ENCODE assay signal across 8 mouse cellular contexts in the genomic region with DNA sequence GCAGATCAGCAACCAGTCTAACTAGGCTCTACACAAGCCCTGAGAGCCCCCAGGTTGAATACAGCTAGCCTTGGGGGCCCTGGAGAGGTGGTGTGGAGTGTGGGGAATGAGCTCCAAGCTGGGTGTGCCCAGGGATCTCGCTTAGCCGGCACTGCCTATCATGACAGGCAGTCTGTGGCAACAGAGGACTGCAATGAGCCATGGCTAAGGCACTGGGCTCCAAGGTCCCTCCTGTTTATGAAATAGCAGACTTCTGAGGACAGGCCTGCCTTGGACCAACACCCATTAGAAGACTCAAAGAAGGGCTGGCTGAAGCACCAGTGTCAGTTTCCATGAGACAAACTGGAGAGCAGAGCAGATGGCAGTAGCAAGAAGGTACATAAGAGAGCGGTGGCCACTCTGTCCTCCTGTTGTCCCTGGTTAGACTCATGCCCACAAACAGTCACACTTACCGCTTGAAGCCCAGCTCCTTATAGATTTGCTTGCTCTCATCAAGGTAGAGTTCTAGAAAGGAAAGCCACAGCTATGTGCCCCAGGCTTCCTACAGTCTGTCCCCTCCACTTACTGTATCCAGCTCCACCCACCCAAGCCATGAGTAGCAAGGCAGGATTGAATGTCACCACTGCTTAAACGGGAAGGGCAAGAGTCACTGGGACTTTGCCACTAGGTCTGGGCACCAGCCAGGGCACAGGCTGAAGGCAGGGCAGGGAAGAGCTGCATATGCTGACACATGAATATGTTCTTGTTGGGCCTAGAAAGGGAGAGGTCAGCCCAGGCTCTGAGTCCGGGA. TPM values are rescaled to one million over a fixed set of nuclear protein-coding genes. Genes with fewer than 3 reads are reported as not detected.
DNase-seq lines count a peak whose midpoint lies in the region; ATAC-seq and TF ChIP-seq lines count a peak whose summit lies in the region.

No protein-coding gene starts in this region.

- peak overlapping the region; percentile 49 for H3K9ac ChIP-seq in embryonic facial prominence, embryonic 11.5 days (replicated peaks; ENCODE audit: low read length)
- H3K9ac ChIP-seq in liver, embryonic 14.5 days (replicated peaks), result no peak overlapping the region

- TF ChIP-seq CTCF in left cerebral cortex, adult 2 months (IDR thresholded peaks at IDR 0.05), result no peak
- no peak for TF ChIP-seq CTCF in liver, embryonic 14.5 days (IDR thresholded peaks at IDR 0.05; ENCODE audit: low read depth)

- H3K27ac ChIP-seq in left cerebral cortex, adult 2 months, result no peak overlapping the region; the same call in 1 of the 2 replicates
- H3K27ac ChIP-seq in embryonic facial prominence, embryonic 11.5 days (replicated peaks; ENCODE audit: low read depth, low read length), result no peak overlapping the region
- no peak overlapping the region for H3K27ac ChIP-seq in liver, embryonic 14.5 days

- peak overlapping the region; percentile 63 for H3K4me3 ChIP-seq in left cerebral cortex, adult 2 months
- H3K4me3 ChIP-seq in embryonic facial prominence, embryonic 11.5 days (ENCODE audit: low read depth, low read length), result peak overlapping the region; percentile 54
- peak overlapping the region in 1 of 2 experiments; percentile 45; a peak in 2 of 4 replicates for H3K4me3 ChIP-seq in liver, embryonic 14.5 days (ENCODE audit: insufficient read depth in 1 of 2, low read depth in 2 of 2, low read length in 2 of 2)

- DNase-seq in left cerebral cortex, adult 2 months (ENCODE audit: extremely low spot score in 1 of 2, low spot score in 2 of 2), result no peak
- no peak for DNase-seq in left cerebral cortex, postnatal 10 days (ENCODE audit: extremely low spot score in 1 of 2, low spot score in 2 of 2)
- DNase-seq in embryonic facial prominence, embryonic 11.5 days (ENCODE audit: low spot score), result no peak
- DNase-seq in heart, postnatal 4 days, result peak; percentile 26
- no peak for DNase-seq in liver, embryonic 14.5 days (ENCODE audit: low read depth in 3 of 3, low spot score in 3 of 3)
- no peak for DNase-seq in right cerebral cortex, postnatal 36 days (ENCODE audit: low spot score in 2 of 2)
- DNase-seq in urinary bladder, adult 2 months (ENCODE audit: low spot score), result no peak
- no peak for DNase-seq in right cerebral cortex, adult 18-20 months

- intact Hi-C loops in left cerebral cortex, adult 2 months (cut with DNase I), result no loop called here
- intact Hi-C loops in left cerebral cortex, postnatal 10 days (cut with DNase I), result no loop called here

- ATAC-seq in embryonic facial prominence, embryonic 11.5 days (replicated peaks; ENCODE audit: insufficient number of reproducible peaks, low FRiP score, low TSS enrichment, low read depth), result no peak
- ATAC-seq in liver, embryonic 14.5 days (ENCODE audit: insufficient read depth), result no peak

- H3K4me2 ChIP-seq in embryonic facial prominence, embryonic 11.5 days (ENCODE audit: low read depth, low read length), result peak overlapping the region; percentile 70
- peak overlapping the region; percentile 71 for H3K4me2 ChIP-seq in liver, embryonic 14.5 days (ENCODE audit: low read depth)

- 69% methylated on average over 6 of the region's 6 CpGs for WGBS in embryonic facial prominence, embryonic 11.5 days
- 63% methylated on average over 6 of the region's 6 CpGs for WGBS in liver, embryonic 14.5 days (ENCODE audit: insufficient replicate concordance)

- H3K27me3 ChIP-seq in embryonic facial prominence, embryonic 11.5 days (ENCODE audit: control insufficient read depth, insufficient read depth, low read length), result no peaks in the 10 kb centered on the region
- no peaks in the 10 kb centered on the region; the same call in 1 of the 2 replicates for H3K27me3 ChIP-seq in liver, embryonic 14.5 days (ENCODE audit: control insufficient read depth, insufficient read depth, low read length)

- H3K4me1 ChIP-seq in embryonic facial prominence, embryonic 11.5 days (ENCODE audit: control insufficient read depth, insufficient read depth, low read length), result no peaks in the 10 kb centered on the region; the same call in 1 of the 2 replicates
- H3K4me1 ChIP-seq in liver, embryonic 14.5 days (replicated peaks; ENCODE audit: control insufficient read depth in 2 of 2, insufficient read depth in 2 of 2, low read length in 1 of 2), result peaks cover 5 to 9% of the 10 kb centered on the region in 2 experiments; a peak in 3 of 4 replicates

- no peak for TF ChIP-seq EP300 in liver, embryonic 14.5 days (IDR thresholded peaks at IDR 0.05; ENCODE audit: low read depth)

- no peaks in the 10 kb centered on the region for H3K36me3 ChIP-seq in embryonic facial prominence, embryonic 11.5 days (replicated peaks; ENCODE audit: control insufficient read depth, insufficient read depth, low read depth, low read length)
- H3K36me3 ChIP-seq in liver, embryonic 14.5 days (replicated peaks; ENCODE audit: control insufficient read depth, insufficient read depth, low read depth), result no peaks in the 10 kb centered on the region

- H3K9me3 ChIP-seq in embryonic facial prominence, embryonic 11.5 days (replicated peaks; ENCODE audit: control insufficient read depth, low read length), result no peaks in the 10 kb centered on the region
- H3K9me3 ChIP-seq in liver, embryonic 14.5 days (ENCODE audit: control insufficient read depth, low read length), result no peaks in the 10 kb centered on the region

RNA-seq across cellular contexts. Expression of a gene that starts 1.1 kb away (rescaled TPM):
- 10 to 100 TPM; 59.8 to 66.7 TPM for total RNA-seq in left cerebral cortex, adult 2 months (2021)
- 10 to 100 TPM; 25.5 to 26.0 TPM for total RNA-seq in left cerebral cortex, postnatal 10 days (2021)
- polyA plus RNA-seq in embryonic facial prominence, embryonic 11.5 days (2014; fragmentation: Nextera tagmentation; extraction: Ambion mirVana), result 45.7 and 46.9 TPM in 2 replicates
- total RNA-seq in heart, postnatal 4 days (2021), result 10 to 100 TPM; 37.8 to 39.7 TPM
- 4.0 and 5.8 TPM in 2 replicates for polyA plus RNA-seq in liver, embryonic 14.5 days (2012; rRNA removed)
- polyA plus RNA-seq in liver, embryonic 14.5 days (2014; fragmentation: Nextera tagmentation; extraction: Ambion mirVana), result 9.3 and 9.8 TPM in 2 replicates
- polyA plus RNA-seq in urinary bladder, adult 2 months (2012; rRNA removed), result 33.1 and 35.2 TPM in 2 replicates

RNA-seq across cellular contexts. Expression of a gene that starts 28.5 kb away (rescaled TPM):
- under 1 TPM; 0.41 to 0.84 TPM for total RNA-seq in left cerebral cortex, adult 2 months (2021)
- total RNA-seq in left cerebral cortex, postnatal 10 days (2021), result under 1 TPM; 0.22 to 0.51 TPM
- polyA plus RNA-seq in embryonic facial prominence, embryonic 11.5 days (2014; fragmentation: Nextera tagmentation; extraction: Ambion mirVana), result 0.28 and 0.54 TPM in 2 replicates
- under 1 TPM; 0.21 to 0.72 TPM for total RNA-seq in heart, postnatal 4 days (2021)
- 2.1 and 2.4 TPM in 2 replicates for polyA plus RNA-seq in liver, embryonic 14.5 days (2012; rRNA removed)
- polyA plus RNA-seq in liver, embryonic 14.5 days (2014; fragmentation: Nextera tagmentation; extraction: Ambion mirVana), result 2.7 and 2.9 TPM in 2 replicates
- 0.06 and 0.07 TPM in 2 replicates for polyA plus RNA-seq in urinary bladder, adult 2 months (2012; rRNA removed)

RNA-seq across cellular contexts. Expression of a gene that starts 30.5 kb away (rescaled TPM):
- total RNA-seq in left cerebral cortex, adult 2 months (2021), result 1 to 10 TPM; 1.3 to 1.5 TPM
- total RNA-seq in left cerebral cortex, postnatal 10 days (2021), result under 1 TPM; 0.61 to 0.99 TPM
- polyA plus RNA-seq in embryonic facial prominence, embryonic 11.5 days (2014; fragmentation: Nextera tagmentation; extraction: Ambion mirVana), result 0.35 and 0.71 TPM in 2 replicates
- 1 to 10 TPM; 2.7 to 3.7 TPM for total RNA-seq in heart, postnatal 4 days (2021)
- polyA plus RNA-seq in liver, embryonic 14.5 days (2012; rRNA removed), result 122 and 308 TPM in 2 replicates
- polyA plus RNA-seq in liver, embryonic 14.5 days (2014; fragmentation: Nextera tagmentation; extraction: Ambion mirVana), result 37.0 and 38.7 TPM in 2 replicates
- 18.8 and 21.4 TPM in 2 replicates for polyA plus RNA-seq in urinary bladder, adult 2 months (2012; rRNA removed)
